Comparison of ENCODE assay signal across 8 mouse cellular contexts in the genomic region with DNA sequence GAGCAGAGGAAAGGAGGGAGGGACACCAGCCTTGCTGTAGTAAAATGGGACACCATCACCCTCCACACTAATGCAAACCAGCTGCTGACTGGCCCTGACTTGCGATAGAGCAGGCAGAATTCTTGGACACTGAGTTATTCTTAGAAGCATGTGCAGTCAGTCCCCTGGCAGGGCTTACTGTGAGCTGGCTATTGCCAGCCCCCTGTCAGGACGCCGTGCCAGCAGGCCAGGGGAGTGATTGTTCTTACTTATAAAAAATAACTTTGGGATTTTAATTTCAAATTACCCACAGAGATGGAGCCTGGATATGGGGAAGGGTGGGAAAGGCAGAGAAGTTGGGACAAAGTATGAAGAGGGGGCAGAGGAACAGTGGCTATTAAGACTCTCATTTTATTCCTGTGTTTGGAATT.
DNase-seq lines count a peak whose midpoint lies in the region; ATAC-seq lines count a peak whose summit lies in the region.

No protein-coding gene starts in this region.

- peak; percentile 4 for DNase-seq in cerebellum, adult 9-11 months
- DNase-seq in cerebellum, adult 18-20 months: no peak
- DNase-seq in urinary bladder, postnatal 14 days (ENCODE audit: low spot score): peak; percentile 29
- no peak for DNase-seq in urinary bladder, postnatal 25 days (ENCODE audit: low spot score)
- no peak for DNase-seq in spleen, postnatal 36 days (ENCODE audit: low spot score in 2 of 2)
- no peak for DNase-seq in cerebellum, postnatal 36 days

- no peak overlapping the region for H3K27ac ChIP-seq in hindbrain, embryonic 16.5 days (ENCODE audit: low read depth, low read length)

- H3K9me3 ChIP-seq in hindbrain, embryonic 16.5 days (ENCODE audit: control insufficient read depth, low read length): no peaks in the 10 kb centered on the region

- H3K9ac ChIP-seq in hindbrain, embryonic 16.5 days (ENCODE audit: low read depth, low read length): no peak overlapping the region

- H3K36me3 ChIP-seq in hindbrain, embryonic 16.5 days (ENCODE audit: control insufficient read depth, insufficient read depth, low read length): no peaks in the 10 kb centered on the region

- 42% methylated on average over 3 of the region's 3 CpGs for WGBS in hindbrain, embryonic 16.5 days

- H3K4me3 ChIP-seq in hindbrain, embryonic 16.5 days (ENCODE audit: low read length): no peak overlapping the region

- ATAC-seq in hindbrain, embryonic 16.5 days: peak; percentile 56; the same call in 1 of the 2 replicates
- ATAC-seq in cerebellum, adult (ENCODE audit: insufficient number of reproducible peaks, low FRiP score, low TSS enrichment): no peak

- H3K4me1 ChIP-seq in hindbrain, embryonic 16.5 days (ENCODE audit: control insufficient read depth, insufficient read depth, low read depth, low read length): no peaks in the 10 kb centered on the region

- no peak overlapping the region for H3K4me2 ChIP-seq in hindbrain, embryonic 16.5 days (ENCODE audit: low read length)

- H3K27me3 ChIP-seq in hindbrain, embryonic 16.5 days (replicated peaks; ENCODE audit: control insufficient read depth, insufficient read depth, low read length): no peaks in the 10 kb centered on the region

Comparison
In these comparisons a context has a peak if more than half of its experiments do, and no peak if none do; other contexts are left out.
1. DNase-seq: peak in cerebellum, adult 9-11 months (single experiment) and urinary bladder, postnatal 14 days (single experiment); none in cerebellum, adult 18-20 months (0 of 2), urinary bladder, postnatal 25 days (single experiment), spleen, postnatal 36 days (0 of 2) and cerebellum, postnatal 36 days (0 of 2).